Mouse (Mus musculus): ENCODE measurements at regions not wholly inside any gene's neighbourhood (a gene's known extent, or its start where the extent isn't known, plus 50 kb on each side); places are given as distances from the start of the nearest gene placed in this dataset.

- Histone ChIP-seq H3K79me2 (ENCODE audit: control insufficient read depth, insufficient read depth, low read length, poor library complexity) (no peaks in the 10 kb centered on the region), H3K9me3 (replicated peaks; ENCODE audit: insufficient read depth, low read length) (no peaks in the 10 kb centered on the region), H3K9ac (ENCODE audit: control insufficient read depth, low read depth, low read length, poor library complexity, severe bottlenecking) (no peak overlapping the region), H3K27ac (ENCODE audit: control insufficient read depth, low read depth, low read length) (no peak overlapping the region), H3K27me3 (ENCODE audit: control insufficient read depth in 1 of 2, insufficient read depth in 2 of 2, low read length in 2 of 2) (no peaks in the 10 kb centered on the region), H3K4me3 (ENCODE audit: control insufficient read depth in 1 of 2, insufficient read depth in 1 of 2, low read depth in 2 of 2, low read length in 2 of 2) (no peak overlapping the region), H3K4me1 (ENCODE audit: control insufficient read depth in 1 of 2, insufficient read depth in 2 of 2, low read length in 2 of 2) (no peaks in the 10 kb centered on the region), H3K36me3 (ENCODE audit: control insufficient read depth in 1 of 2, insufficient read depth in 2 of 2, low read length in 2 of 2) (no peaks in the 10 kb centered on the region)
- TF ChIP-seq E2F4 (IDR thresholded peaks at IDR 0.05; ENCODE audit: borderline replicate concordance, low read depth, low read length): no peak
- no peak for TF ChIP-seq MAX (IDR thresholded peaks at IDR 0.05; ENCODE audit: low read length)
- no peak for TF ChIP-seq ZKSCAN1 (IDR thresholded peaks at IDR 0.05; ENCODE audit: low read depth, low read length)
- TF ChIP-seq BHLHE40 (IDR thresholded peaks at IDR 0.05; ENCODE audit: borderline replicate concordance, low read depth, low read length): no peak
- no peak for TF ChIP-seq EP300 (IDR thresholded peaks at IDR 0.05; ENCODE audit: low read depth in 1 of 2, low read length in 2 of 2)
- TF ChIP-seq MXI1 (IDR thresholded peaks at IDR 0.05; ENCODE audit: low read depth, low read length): no peak
- TF ChIP-seq USF2 (IDR thresholded peaks at IDR 0.05; ENCODE audit: borderline replicate concordance in 1 of 2, insufficient read depth in 1 of 2, low read depth in 1 of 2, low read length in 2 of 2): no peak
- no peak for TF ChIP-seq USF1 (IDR thresholded peaks at IDR 0.05; ENCODE audit: low read depth, low read length)
- no peak for TF ChIP-seq ZNF384 (IDR thresholded peaks at IDR 0.05; ENCODE audit: low read depth, low read length)
- TF ChIP-seq NRF1 (IDR thresholded peaks at IDR 0.05; ENCODE audit: insufficient read depth, low read depth, low read length, poor library complexity, severe bottlenecking): no peak
- TF ChIP-seq CHD1 (IDR thresholded peaks at IDR 0.05; ENCODE audit: low read depth, low read length): no peak
- no peak for TF ChIP-seq MAFK (IDR thresholded peaks at IDR 0.05; ENCODE audit: borderline replicate concordance, low read depth, low read length)
- TF ChIP-seq SMC3 (IDR thresholded peaks at IDR 0.05; ENCODE audit: low read depth, low read length): no peak
- TF ChIP-seq UBTF (IDR thresholded peaks at IDR 0.05; ENCODE audit: borderline replicate concordance, insufficient read depth, low read depth, low read length): no peak
- no peak for TF ChIP-seq POLR2AphosphoS5 (IDR thresholded peaks at IDR 0.05; ENCODE audit: borderline replicate concordance, low read depth, low read length)
- no peak for DNase-seq (ENCODE audit: low read depth, low spot score)
Measured at GRCm38 (mm10) chr9:87411044-87411443, 155.7 kb upstream of the Cep162 start.

- H3K27me3 ChIP-seq (ENCODE audit: control insufficient read depth in 1 of 2, insufficient read depth in 2 of 2, low read length in 2 of 2): no peaks in the 10 kb centered on the region
- no peak overlapping the region for H3K9ac ChIP-seq (ENCODE audit: control insufficient read depth, low read depth, low read length, poor library complexity, severe bottlenecking)
- H3K4me1 ChIP-seq (ENCODE audit: control insufficient read depth in 1 of 2, insufficient read depth in 2 of 2, low read length in 2 of 2): no peaks in the 10 kb centered on the region
- no peaks in the 10 kb centered on the region for H3K9me3 ChIP-seq (replicated peaks; ENCODE audit: insufficient read depth, low read length)
- H3K79me2 ChIP-seq (ENCODE audit: control insufficient read depth, insufficient read depth, low read length, poor library complexity): no peaks in the 10 kb centered on the region
- H3K36me3 ChIP-seq (ENCODE audit: control insufficient read depth in 1 of 2, insufficient read depth in 2 of 2, low read length in 2 of 2): no peaks in the 10 kb centered on the region
- TF ChIP-seq CHD2 (IDR thresholded peaks at IDR 0.05; ENCODE audit: low read length) (no peak), CTCF (IDR thresholded peaks at IDR 0.05 in 2 of 3, conservative IDR thresholded peaks at IDR 0.05 in 1 of 3; ENCODE audit: control insufficient read depth in 1 of 3, insufficient read depth in 1 of 3, low read depth in 2 of 3, low read length in 3 of 3, poor library complexity in 1 of 3, severe bottlenecking in 1 of 3) (no peak), HCFC1 (IDR thresholded peaks at IDR 0.05; ENCODE audit: low read depth, low read length) (no peak), SIN3A (IDR thresholded peaks at IDR 0.05; ENCODE audit: low read length) (no peak), BHLHE40 (IDR thresholded peaks at IDR 0.05; ENCODE audit: borderline replicate concordance, low read depth, low read length) (no peak), TCF12 (IDR thresholded peaks at IDR 0.05; ENCODE audit: low read depth, low read length) (no peak), ZMIZ1 (IDR thresholded peaks at IDR 0.05; ENCODE audit: low read depth, low read length) (no peak), POLR2A (IDR thresholded peaks at IDR 0.05; ENCODE audit: control insufficient read depth in 1 of 2, insufficient read depth in 1 of 2, low read depth in 1 of 2, low read length in 2 of 2, poor library complexity in 1 of 2) (no peak), NELFE (IDR thresholded peaks at IDR 0.05; ENCODE audit: low read depth, low read length) (no peak), MAFK (IDR thresholded peaks at IDR 0.05; ENCODE audit: borderline replicate concordance, low read depth, low read length) (no peak), ZKSCAN1 (IDR thresholded peaks at IDR 0.05; ENCODE audit: low read depth, low read length) (no peak), KAT2A (conservative IDR thresholded peaks at IDR 0.05; ENCODE audit: low read depth, low read length) (no peak), POLR2AphosphoS5 (IDR thresholded peaks at IDR 0.05; ENCODE audit: borderline replicate concordance, low read depth, low read length) (no peak)
- peak; percentile 2 for DNase-seq (ENCODE audit: low read depth, low spot score)
- H3K4me3 ChIP-seq (ENCODE audit: control insufficient read depth in 1 of 2, insufficient read depth in 1 of 2, low read depth in 2 of 2, low read length in 2 of 2): no peak overlapping the region
- no peak overlapping the region for H3K27ac ChIP-seq (ENCODE audit: control insufficient read depth, low read depth, low read length)
Measured at GRCm38 (mm10) chr9:87409736-87410135, 154.4 kb upstream of the Cep162 start.
